Mouse (Mus musculus) cerebellum, adult 2 months (tissue): ENCODE data around the gene Igdcc4. TPM values are rescaled to one million over a fixed set of nuclear protein-coding genes. Genes with fewer than 3 reads are reported as not detected.

Experiments used
- DNase-seq, 2 experiments: peaks; one replicate each; pipeline ENCODE4 v3.0.0; 2021
- H3K27ac ChIP-seq: fragments of 200-500 bp; 2 replicates; pipeline ENCODE4 v1.5.1; 2012; ENCODE audit warnings: low read length, control low read depth, inconsistent platforms; ENCODE audit not compliant: insufficient read depth
- H3K27me3 ChIP-seq: fragments of 200-500 bp; 2 replicates; pipeline ENCODE4 v1.6.1; 2012; ENCODE audit warnings: inconsistent platforms, mild to moderate bottlenecking, low read length, moderate library complexity; ENCODE audit not compliant: control insufficient read depth, insufficient read depth
- H3K4me1 ChIP-seq: fragments of 200-500 bp; 2 replicates; pipeline ENCODE4 v1.6.1; 2011; ENCODE audit warnings: low read length; ENCODE audit not compliant: control insufficient read depth, insufficient read depth
- H3K4me3 ChIP-seq: fragments of 200-500 bp; replicated peaks from 2 replicates; pipeline ENCODE3; 2011; ENCODE audit warnings: mild to moderate bottlenecking, low read depth, low read length, control low read depth; ENCODE audit not compliant: insufficient read depth
- CTCF ChIP-seq: fragments of 200-500 bp; IDR thresholded peaks from 2 replicates; pipeline ENCODE4 v1.5.1; 2011; ENCODE audit warnings: low read depth, mild to moderate bottlenecking, control low read depth, low read length, moderate library complexity, borderline replicate concordance; ENCODE audit not compliant: insufficient read depth
- POLR2A ChIP-seq: fragments of 200-500 bp; IDR thresholded peaks from 2 replicates; pipeline ENCODE4 v1.6.1; 2011; ENCODE audit warnings: low read length, control low read depth, borderline replicate concordance; ENCODE audit not compliant: insufficient read depth
- WGBS: fragments of 180-500 bp; shearing (Covaris S2); methylation state at CpG from one replicate; pipeline ENCODE4 v1.1.7; 2018; 5-methylcytosine and 5-hydroxymethylcytosine counted together
- polyA plus RNA-seq: library from polyadenylated mRNA; depleted of rRNA; stranded (reverse); fragments of >200 nt; gene quantifications from 2 replicates; pipeline ENCODE4 v1.2.3, GENCODE M21; 2012

The Igdcc4 gene
- polyA plus RNA-seq, 1 experiment, result 28.9 TPM

DNA sequence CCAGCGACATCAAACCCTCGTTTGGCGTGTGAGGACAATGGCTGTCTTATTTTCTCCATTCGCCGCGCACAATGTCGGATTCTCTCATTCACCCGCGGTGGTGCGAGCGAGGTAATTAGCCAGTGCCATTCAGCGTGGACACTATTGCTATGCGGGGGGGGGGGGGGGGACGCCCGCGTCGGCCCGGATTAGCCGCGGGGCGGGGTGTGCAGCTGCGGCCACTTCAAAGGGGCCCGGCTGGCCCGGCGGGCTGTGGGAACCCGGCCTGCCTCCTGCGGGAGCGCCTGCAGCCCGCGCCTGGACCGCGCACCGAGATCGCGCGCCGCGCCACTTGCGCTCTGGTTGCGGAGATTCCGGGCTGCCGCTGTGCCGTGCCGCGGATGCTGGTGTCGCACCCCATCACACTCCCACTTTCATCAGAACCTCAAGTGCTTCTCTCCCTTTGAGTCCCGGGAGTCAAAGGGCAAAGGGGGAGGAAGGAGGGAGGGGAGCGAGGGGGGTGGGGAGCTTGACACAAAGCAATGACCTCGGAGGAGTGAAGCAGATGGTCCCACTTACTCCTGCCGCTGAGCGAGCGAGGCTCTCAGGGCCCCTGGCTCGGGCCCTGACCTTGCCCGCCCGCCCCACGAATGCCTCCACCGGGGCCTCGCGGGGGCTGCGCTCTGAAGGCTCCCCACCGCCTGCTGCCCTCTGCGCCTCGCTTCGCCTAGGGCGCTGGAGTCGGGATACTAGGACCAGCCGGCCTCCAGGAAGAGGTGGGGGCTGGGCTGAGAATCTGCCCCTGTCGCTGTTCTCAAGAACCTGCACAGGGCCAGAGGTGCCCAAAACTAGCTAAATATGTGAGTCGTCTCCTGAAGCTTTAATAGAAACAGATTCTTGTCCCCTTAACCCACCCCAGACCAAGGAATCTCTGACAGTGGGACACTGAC lies 61.7 kb downstream of the Igdcc4 start:
- WGBS, result 2% methylated on average over 68 of the region's 69 CpGs
- H3K4me1 ChIP-seq, result no peaks in the 10 kb centered on the region
- TF ChIP-seq CTCF, result no peak
- no peak for TF ChIP-seq POLR2A
- H3K27me3 ChIP-seq, result no peaks in the 10 kb centered on the region; the same call in 1 of the 2 replicates
- H3K4me3 ChIP-seq, result peak overlapping the region; percentile 59
- peak; percentile 31 to 33 for DNase-seq
- no peak overlapping the region for H3K27ac ChIP-seq

DNA sequence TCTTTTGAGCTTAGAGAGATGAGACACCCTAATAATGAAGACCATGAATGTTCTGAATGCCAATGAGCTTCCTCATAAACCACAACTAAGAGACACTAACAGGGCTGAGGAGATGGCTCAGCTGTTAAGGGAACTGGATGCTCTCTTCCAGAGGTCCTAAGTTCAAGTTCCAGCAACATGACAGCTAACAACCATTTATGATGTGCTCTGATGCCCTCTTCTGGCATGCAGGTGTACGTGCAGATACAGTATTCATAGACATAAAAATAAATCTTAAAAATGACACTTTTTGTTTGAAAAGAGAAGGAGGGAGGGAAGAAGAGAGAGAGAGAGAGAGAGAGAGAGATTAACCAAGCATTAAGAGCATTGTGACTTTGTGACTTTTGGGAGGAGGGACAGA lies 63.6 kb downstream of the Igdcc4 start:
- no peak for DNase-seq
- Histone ChIP-seq H3K4me3 (no peak overlapping the region), H3K4me1 (no peaks in the 10 kb centered on the region), H3K27ac (no peak overlapping the region), H3K27me3 (no peaks in the 10 kb centered on the region; the same call in 1 of the 2 replicates)
- TF ChIP-seq POLR2A (no peak), CTCF (peak; percentile 30; the same call in 1 of the 2 replicates)
- WGBS, result 24% methylated on average over 1 of the region's 1 CpGs

DNA sequence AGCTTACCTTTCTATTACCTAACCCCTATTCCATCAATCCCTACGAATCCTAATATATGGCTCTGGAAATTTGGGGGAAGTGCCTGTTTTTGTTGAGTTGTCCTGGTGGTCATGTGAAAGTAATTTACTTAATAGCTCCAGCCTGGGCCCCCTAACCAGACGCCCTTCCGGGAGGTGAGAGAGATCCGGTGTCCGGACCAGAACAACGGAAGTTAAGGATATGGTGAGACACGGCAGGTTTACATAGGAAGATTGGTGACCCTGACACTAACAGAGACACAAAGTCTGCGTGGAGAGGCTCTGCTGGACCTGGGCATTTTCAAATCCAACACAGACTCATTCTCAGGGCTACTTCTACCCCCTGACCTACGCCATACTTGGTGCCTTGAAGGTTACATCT lies 65.1 kb downstream of the Igdcc4 start:
- DNase-seq, result no peak
- Histone ChIP-seq H3K4me1 (no peaks in the 10 kb centered on the region), H3K4me3 (no peak overlapping the region), H3K27me3 (no peaks in the 10 kb centered on the region; the same call in 1 of the 2 replicates), H3K27ac (no peak overlapping the region)
- no peak for TF ChIP-seq POLR2A
- TF ChIP-seq CTCF, result no peak
- WGBS, result 90% methylated on average over 9 of the region's 9 CpGs

DNA sequence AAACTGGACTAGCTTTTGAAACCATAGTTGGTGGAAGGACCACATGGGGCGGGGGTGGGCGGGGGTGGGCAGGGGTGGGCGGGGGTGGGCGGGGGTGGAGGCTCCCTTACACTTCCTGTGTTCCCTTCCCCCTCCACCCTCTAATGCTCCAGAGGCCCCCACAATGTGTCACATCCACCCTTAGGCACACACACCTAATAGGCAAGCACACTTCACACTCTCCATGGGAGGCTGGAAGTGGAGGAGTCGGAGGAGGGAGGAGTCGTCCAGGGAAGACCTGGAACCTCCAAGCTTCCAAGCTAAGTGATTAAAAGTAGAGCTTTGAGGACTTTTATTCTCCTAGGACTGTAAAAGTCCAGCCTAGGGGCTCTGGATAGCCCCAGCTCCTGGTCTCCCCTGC lies 67.2 kb downstream of the Igdcc4 start:
- DNase-seq, result no peak
- Histone ChIP-seq H3K4me3 (no peak overlapping the region), H3K27ac (no peak overlapping the region), H3K4me1 (no peaks in the 10 kb centered on the region), H3K27me3 (no peaks in the 10 kb centered on the region; the same call in 1 of the 2 replicates)
- TF ChIP-seq POLR2A (no peak), CTCF (no peak)
- 53% methylated on average over 6 of the region's 6 CpGs for WGBS

DNA sequence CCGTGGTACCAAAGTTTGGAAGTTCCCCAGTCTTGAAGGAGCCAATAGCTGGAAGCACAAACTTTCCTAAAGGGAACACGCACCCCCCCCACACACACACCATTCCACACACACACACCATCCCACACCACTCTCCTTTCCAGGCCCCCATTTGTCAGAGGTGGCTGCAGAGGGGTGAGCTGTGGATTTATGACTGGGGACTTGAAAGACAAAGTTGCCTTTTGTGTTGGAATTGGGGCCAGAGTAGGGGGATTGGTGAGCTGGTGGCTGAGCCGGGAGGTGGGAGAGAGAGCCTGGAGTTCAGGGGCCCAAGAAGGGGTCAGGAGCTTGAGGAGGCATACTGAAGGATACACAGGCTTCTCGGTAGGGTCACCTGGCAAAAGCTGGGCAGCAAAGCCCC lies 67.7 kb downstream of the Igdcc4 start:
- Histone ChIP-seq H3K4me3 (no peak overlapping the region), H3K27ac (no peak overlapping the region), H3K27me3 (no peaks in the 10 kb centered on the region; the same call in 1 of the 2 replicates), H3K4me1 (no peaks in the 10 kb centered on the region)
- WGBS, result 72% methylated on average over 4 of the region's 4 CpGs
- TF ChIP-seq CTCF, result no peak
- TF ChIP-seq POLR2A, result no peak
- DNase-seq, result no peak

DNA sequence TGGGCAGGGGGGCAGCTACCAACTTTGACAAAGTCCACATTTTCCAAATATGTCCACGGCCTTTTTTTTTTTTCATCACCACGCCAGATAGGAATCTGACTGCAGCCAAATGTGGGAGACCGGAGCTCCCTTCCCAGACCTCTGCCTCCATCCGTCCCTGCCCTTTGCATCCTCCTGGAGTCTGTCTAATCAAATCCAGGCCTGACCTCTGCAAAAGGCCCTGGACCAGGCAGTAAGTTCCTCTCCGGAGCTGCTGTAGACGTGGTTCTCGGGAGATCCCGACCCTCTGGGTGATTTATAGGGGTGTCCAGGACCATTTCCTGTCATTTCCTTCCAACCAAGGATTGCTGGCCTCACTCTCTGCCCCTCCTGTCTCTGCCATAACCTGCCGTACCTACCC lies 71.4 kb downstream of the Igdcc4 start:
- 88% methylated on average over 9 of the region's 9 CpGs for WGBS
- DNase-seq, result no peak
- TF ChIP-seq POLR2A, result no peak
- TF ChIP-seq CTCF, result no peak
- H3K27me3 ChIP-seq, result no peaks in the 10 kb centered on the region
- no peaks in the 10 kb centered on the region for H3K4me1 ChIP-seq
- H3K4me3 ChIP-seq, result no peak overlapping the region
- H3K27ac ChIP-seq, result no peak overlapping the region

DNA sequence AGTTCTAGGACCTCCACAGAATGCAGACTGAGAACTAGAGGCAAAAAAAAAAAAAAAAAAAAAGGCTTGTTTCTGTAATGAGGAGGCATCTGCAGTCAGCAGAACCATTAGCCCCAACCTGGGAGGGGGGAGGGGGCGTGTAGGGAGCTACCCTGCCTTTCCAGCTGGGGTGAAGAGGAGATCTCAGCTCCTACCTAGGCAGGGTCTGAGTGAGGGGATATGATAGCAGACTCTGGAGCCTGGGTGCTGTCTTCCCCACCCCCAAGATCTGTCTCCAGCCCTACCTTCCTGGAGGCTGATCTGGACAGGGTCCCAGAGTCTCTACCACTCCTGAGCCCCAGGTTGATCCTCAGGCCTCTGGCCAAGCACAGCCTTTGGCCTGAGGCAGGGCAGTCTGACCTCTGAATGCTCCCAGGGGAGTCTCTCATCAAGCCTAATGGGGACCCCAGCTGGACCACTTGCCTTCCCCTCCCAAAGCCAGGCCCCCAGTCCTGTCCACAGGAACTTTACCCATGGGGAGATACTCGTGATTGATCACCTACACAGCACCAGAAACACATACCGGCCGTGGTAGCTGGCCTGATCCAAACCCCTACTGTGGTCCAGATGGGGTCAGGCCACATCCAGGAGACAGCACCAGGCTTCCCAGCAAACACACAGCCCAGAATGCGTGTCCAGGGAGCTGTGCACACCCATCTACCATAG lies 74.1 kb downstream of the Igdcc4 start:
- H3K4me1 ChIP-seq, result peaks cover 5% of the 10 kb centered on the region; the same call in 1 of the 2 replicates
- no peak for TF ChIP-seq POLR2A
- TF ChIP-seq CTCF, result no peak
- no peak for DNase-seq

More for the DNA sequence above, 74.1 kb downstream of the Igdcc4 start:
- H3K4me3 ChIP-seq, result no peak overlapping the region
- H3K27me3 ChIP-seq, result no peaks in the 10 kb centered on the region
- no peak overlapping the region for H3K27ac ChIP-seq
- WGBS, result 56% methylated on average over 5 of the region's 5 CpGs
